Mouse (Mus musculus) B cell, adult 67 days (primary cell): Measurements from ENCODE around the gene Dcaf10. TPM values are rescaled to one million over a fixed set of nuclear protein-coding genes. Genes with fewer than 3 reads are reported as not detected.

ENCODE experiments used
- total RNA-seq, 2 experiments: library from RNA; stranded (reverse); gene quantifications; 4 replicates each; pipeline ENCODE4 v1.2.4; 2023

The Dcaf10 gene
- total RNA-seq = 10 to 100 TPM; 20.8 to 23.4 TPM

DNA sequence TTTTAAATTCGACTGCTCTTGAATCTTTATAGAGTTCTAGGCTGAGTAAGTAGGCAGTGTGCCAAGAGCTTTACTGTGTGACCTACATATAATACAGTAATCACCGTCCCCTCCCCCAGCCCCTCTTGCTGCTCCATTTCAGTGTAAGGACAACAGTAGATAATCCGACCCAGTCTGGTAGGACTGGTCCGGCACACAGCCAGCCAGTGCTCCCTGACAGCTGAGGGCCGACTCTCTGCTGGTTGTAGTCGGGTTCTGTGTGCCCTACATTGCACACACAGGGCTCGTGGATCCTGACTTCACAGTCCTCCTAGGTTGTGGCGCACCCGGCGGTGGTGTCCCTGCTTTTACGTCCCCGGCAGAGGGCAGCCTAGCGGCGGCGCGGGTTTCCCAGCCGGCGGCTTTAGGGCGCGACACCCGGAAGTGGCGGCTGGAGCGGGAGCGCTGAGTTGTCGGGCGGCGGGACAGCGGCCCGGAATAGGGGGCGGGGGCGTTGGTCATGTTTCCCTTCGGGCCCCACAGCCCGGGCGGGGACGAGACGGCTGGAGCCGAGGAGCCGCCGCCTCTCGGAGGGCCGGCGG, at the start of gene Dcaf10:
Dcaf10 (plus strand) TSS at position 433 of the 581 bp plus-strand sequence.

DNA sequence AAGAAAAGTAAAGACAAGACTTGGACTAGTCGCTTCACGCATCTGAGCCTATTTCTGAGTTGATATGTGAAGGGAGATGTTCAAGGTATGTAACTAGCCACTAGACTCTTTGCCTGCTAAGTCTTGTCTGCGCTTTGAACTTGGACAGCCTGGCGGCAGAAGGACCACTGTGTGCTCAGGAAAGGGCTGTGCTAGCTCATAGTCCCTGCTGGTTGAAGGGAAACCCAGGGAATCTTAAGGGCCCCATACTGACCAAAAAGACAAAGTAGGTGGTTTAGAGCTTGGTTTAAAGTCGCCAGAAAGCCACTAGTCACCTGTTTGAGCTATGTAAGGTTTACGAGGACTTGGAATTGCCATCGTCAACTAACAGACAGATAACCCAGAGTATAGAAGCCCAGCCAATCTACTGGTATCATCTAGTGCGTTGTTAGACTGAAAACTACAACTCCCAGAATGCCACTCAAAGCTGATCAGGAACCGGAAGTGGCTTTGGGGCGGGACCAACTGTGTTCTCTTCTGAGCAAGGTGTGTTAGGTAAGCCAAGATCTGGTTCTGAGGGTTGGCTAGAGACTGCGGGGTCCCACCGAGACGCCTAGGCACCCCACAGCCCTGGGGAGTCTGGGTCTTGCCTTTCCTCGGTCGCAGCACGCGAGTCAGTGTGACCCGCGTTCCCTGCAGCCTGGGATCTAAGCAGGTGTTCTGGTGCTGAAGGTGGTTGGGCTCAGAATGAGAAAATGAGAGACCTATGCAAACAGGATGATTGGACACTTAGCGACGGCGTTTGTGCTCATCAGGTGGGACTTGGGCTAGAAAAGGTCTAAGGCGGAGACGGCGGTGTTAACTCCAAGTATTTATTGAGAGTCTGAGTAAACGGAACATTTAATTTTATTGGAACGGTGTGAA, 45.0 kb upstream of the Dcaf10 start, which contains the start of gene Trmt10b:
Trmt10b (plus strand) TSS at position 466 of the 903 bp plus-strand sequence.

DNA sequence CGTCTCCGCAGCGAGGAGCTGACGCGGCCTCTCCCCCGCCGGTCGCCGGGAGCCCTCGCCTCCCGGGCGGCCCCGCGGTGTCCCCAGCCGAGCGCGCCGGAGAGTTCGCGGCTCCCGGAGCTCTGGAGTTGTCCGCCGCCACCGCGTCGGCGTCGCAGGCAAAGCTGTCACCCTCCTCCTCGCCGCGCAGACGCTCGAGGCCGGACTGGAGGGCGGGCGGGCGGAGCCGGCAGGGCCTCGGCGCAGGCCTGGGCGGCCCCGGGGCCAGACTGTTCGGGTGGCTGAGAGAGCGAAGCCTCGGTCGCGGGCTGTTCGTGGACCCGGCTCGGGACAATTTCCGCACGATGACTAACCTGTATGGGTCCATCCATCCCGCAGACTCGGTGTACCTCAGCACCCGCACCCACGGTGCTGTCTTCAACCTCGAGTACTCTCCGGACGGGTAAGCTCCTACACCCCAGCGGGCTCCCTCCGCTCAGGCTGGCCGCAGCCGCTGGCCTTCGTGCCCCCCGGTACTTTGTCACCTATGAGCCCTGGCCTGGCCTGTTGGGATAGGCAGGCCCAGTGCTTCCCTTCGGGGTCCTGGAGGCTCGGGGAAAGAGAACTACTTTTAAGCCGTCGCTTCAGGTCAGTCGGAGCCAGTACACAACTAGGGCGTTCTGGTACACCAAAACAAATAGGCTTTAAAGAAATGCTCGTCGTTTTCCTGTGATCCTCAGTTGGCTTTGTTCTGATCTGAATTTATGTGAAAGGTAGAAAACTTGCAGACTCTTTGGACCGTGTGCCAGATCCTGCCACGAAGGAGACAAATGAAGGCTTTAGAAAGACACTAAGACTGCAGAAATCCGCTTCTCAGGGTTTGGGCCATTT, 620 bp downstream of the Dcaf10 start, which contains the start of gene Exosc3:
Exosc3 (minus strand) TSS at position 447 of the 870 bp plus-strand sequence.

DNA sequence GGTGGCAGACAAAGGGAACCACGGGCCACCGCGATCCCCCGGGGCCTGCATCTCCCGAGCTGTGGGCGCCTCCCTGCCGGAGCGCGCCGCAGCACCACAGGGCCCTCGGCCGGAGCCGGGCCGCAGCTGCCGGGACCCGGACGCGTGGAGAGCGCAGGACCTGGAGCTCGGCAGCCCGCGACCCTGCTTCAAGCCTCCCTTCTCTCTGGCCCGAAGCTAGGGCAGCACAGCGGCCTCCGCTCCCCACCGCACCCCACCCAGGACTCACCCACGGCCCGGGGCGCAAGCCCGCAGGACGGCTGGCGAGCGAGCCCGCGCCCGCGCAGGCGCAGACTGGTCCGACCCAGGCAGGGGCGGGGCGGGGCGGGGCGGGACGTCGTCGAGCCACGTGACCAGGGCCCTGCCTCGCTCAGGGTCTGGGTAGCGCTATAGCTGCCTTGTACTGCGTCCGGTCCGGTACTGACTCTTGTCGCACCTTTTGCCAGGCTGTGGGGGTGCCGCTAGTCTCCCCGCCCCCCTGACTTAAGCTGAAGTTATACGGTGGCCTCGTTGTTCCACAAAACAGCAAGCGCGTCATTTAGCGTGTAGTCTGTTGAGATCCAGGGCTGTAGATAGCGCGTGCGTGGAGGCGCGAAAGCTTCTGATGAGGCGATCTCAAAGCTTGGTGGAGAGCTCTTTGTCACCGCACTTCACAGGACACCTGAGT, 66.7 kb downstream of the Dcaf10 start, which contains the start of gene Slc25a51:
Slc25a51 (minus strand) TSS at position 340 of the 706 bp plus-strand sequence.

Other genes with a start within 250 kb of the Dcaf10 start
- 10 to 100 TPM; 38.7 to 50.1 TPM for gene Tomm5, start 234.0 kb upstream of the Dcaf10 start, total RNA-seq
- not detected for gene Frmpd1, start 157.2 kb upstream of the Dcaf10 start, total RNA-seq
- gene Trmt10b, start 45.0 kb upstream of the Dcaf10 start, total RNA-seq = 1 to 10 TPM; 7.7 to 8.5 TPM
- gene Exosc3, start 631 bp downstream of the Dcaf10 start, total RNA-seq = 10 to 100 TPM; 40.0 to 48.8 TPM
- 10 to 100 TPM; 57.3 to 78.2 TPM for gene Slc25a51, start 66.7 kb downstream of the Dcaf10 start, total RNA-seq
- 1 to 10 TPM; 1.5 to 2.7 TPM for gene Shb, start 190.4 kb downstream of the Dcaf10 start, total RNA-seq